Mouse (Mus musculus) MEL (cell line): Measurements from ENCODE around the gene Rin1. TPM values are rescaled to one million over a fixed set of nuclear protein-coding genes. Genes with fewer than 3 reads are reported as not detected.
A peak's percentile ranks its signal among the peaks of the same experiment; 100 is the strongest.

Experiments
- DNase-seq: peaks from one replicate; pipeline ENCODE4 v3.0.0; 2011; ENCODE audit warnings: low read depth, low spot score
- H3K27ac ChIP-seq: 2 replicates; pipeline ENCODE4 v1.5.1; 2012; ENCODE audit warnings: low read depth, mild to moderate bottlenecking, control low read depth, low read length, moderate library complexity; ENCODE audit not compliant: control insufficient read depth
- H3K27me3 ChIP-seq, 2 experiments: fragments of 150-350 bp in 1 of 2; sonication (generic) in 1 of 2; 2 replicates each; pipeline ENCODE4 v1.6.1; 2012; ENCODE audit warnings: low read length in 2 of 2, mild to moderate bottlenecking in 2 of 2, improper control_type of control experiment in 1 of 2, moderate library complexity in 1 of 2; ENCODE audit not compliant: insufficient read depth in 2 of 2, control insufficient read depth in 1 of 2
- H3K36me3 ChIP-seq, 2 experiments: 2 replicates each; pipeline ENCODE4 v1.6.1; 2012 to 2014; ENCODE audit warnings: low read length in 2 of 2, improper control_type of control experiment in 1 of 2, inconsistent platforms in 1 of 2, mild to moderate bottlenecking in 1 of 2; ENCODE audit not compliant: insufficient read depth in 2 of 2, control insufficient read depth in 1 of 2
- H3K4me1 ChIP-seq, 2 experiments: fragments of 150-350 bp in 1 of 2; sonication (generic) in 1 of 2; 2 replicates each; pipeline ENCODE4 v1.6.1; 2012; ENCODE audit warnings: low read length in 2 of 2, improper control_type of control experiment in 1 of 2, mild to moderate bottlenecking in 1 of 2; ENCODE audit not compliant: insufficient read depth in 2 of 2, control insufficient read depth in 1 of 2
- H3K4me3 ChIP-seq, 2 experiments: fragments of 150-350 bp in 1 of 2; sonication (generic) in 1 of 2; 2 replicates each; pipeline ENCODE4 v1.5.1; 2012; ENCODE audit warnings: low read depth in 2 of 2, low read length in 2 of 2, mild to moderate bottlenecking in 2 of 2, moderate library complexity in 2 of 2, control low read depth in 1 of 2, improper control_type of control experiment in 1 of 2; ENCODE audit not compliant: control insufficient read depth in 1 of 2, insufficient read depth in 1 of 2
- H3K79me2 ChIP-seq: 2 replicates; pipeline ENCODE4 v1.6.1; 2012; ENCODE audit warnings: mild to moderate bottlenecking, low read length, moderate library complexity; ENCODE audit not compliant: control insufficient read depth, poor library complexity, insufficient read depth
- H3K9ac ChIP-seq: 2 replicates; pipeline ENCODE4 v1.6.1; 2012; ENCODE audit warnings: low read depth, mild to moderate bottlenecking, control low read depth, low read length, moderate library complexity; ENCODE audit not compliant: control insufficient read depth, poor library complexity, severe bottlenecking
- H3K9me3 ChIP-seq: fragments of 150-350 bp; sonication (generic); replicated peaks from 2 replicates; pipeline ENCODE4 v1.6.1; 2012; ENCODE audit warnings: mild to moderate bottlenecking, low read length, improper control_type of control experiment, moderate library complexity; ENCODE audit not compliant: insufficient read depth
- BHLHE40 ChIP-seq: IDR thresholded peaks from 2 replicates; pipeline ENCODE4 v1.6.1; 2012; ENCODE audit warnings: low read depth, mild to moderate bottlenecking, inconsistent platforms, low read length, improper control_type of control experiment, borderline replicate concordance
- CHD1 ChIP-seq: IDR thresholded peaks from 2 replicates; pipeline ENCODE4 v1.6.1; 2012; ENCODE audit warnings: low read depth, mild to moderate bottlenecking, inconsistent platforms, low read length, improper control_type of control experiment
- CHD2 ChIP-seq: IDR thresholded peaks from 2 replicates; pipeline ENCODE4 v1.6.1; 2011; ENCODE audit warnings: low read length, improper control_type of control experiment
- ELF1 ChIP-seq: IDR thresholded peaks from 2 replicates; pipeline ENCODE4 v1.6.1; 2014; ENCODE audit warnings: low read depth, mild to moderate bottlenecking, inconsistent platforms, low read length, improper control_type of control experiment, moderate library complexity
- EP300 ChIP-seq, 2 experiments: IDR thresholded peaks; 2 replicates each; pipeline ENCODE4 v1.6.1; 2011; ENCODE audit warnings: improper control_type of control experiment in 2 of 2, low read length in 2 of 2, low read depth in 1 of 2, mild to moderate bottlenecking in 1 of 2
- ETS1 ChIP-seq: IDR thresholded peaks from 2 replicates; pipeline ENCODE4 v1.6.1; 2012; ENCODE audit warnings: low read depth, mild to moderate bottlenecking, inconsistent platforms, low read length, improper control_type of control experiment, moderate library complexity
- GATA1 ChIP-seq: IDR thresholded peaks from 2 replicates; pipeline ENCODE4 v1.6.1; 2011; ENCODE audit warnings: low read depth, low read length, improper control_type of control experiment
- KAT2A ChIP-seq: conservative IDR thresholded peaks from 2 replicates; pipeline ENCODE4 v1.6.1; 2012; ENCODE audit warnings: low read depth, low read length, improper control_type of control experiment, inconsistent platforms
- MAFK ChIP-seq: IDR thresholded peaks from 2 replicates; pipeline ENCODE4 v1.6.1; 2011; ENCODE audit warnings: low read depth, mild to moderate bottlenecking, low read length, improper control_type of control experiment, borderline replicate concordance
- MAX ChIP-seq: IDR thresholded peaks from 2 replicates; pipeline ENCODE4 v1.6.1; 2011; ENCODE audit warnings: low read length, improper control_type of control experiment
- MAZ ChIP-seq: IDR thresholded peaks from 2 replicates; pipeline ENCODE4 v1.6.1; 2012; ENCODE audit warnings: low read depth, mild to moderate bottlenecking, inconsistent platforms, low read length, improper control_type of control experiment
- MXI1 ChIP-seq: IDR thresholded peaks from 2 replicates; pipeline ENCODE4 v1.6.1; 2011; ENCODE audit warnings: mild to moderate bottlenecking, low read depth, low read length, improper control_type of control experiment
- MYB ChIP-seq: IDR thresholded peaks from 2 replicates; pipeline ENCODE4 v1.6.1; 2011; ENCODE audit warnings: mild to moderate bottlenecking, low read depth, low read length, improper control_type of control experiment
- NRF1 ChIP-seq: IDR thresholded peaks from 2 replicates; pipeline ENCODE4 v1.6.1; 2014; ENCODE audit warnings: low read depth, mild to moderate bottlenecking, inconsistent platforms, low read length, improper control_type of control experiment, moderate library complexity; ENCODE audit not compliant: poor library complexity, insufficient read depth, severe bottlenecking
- POLR2A ChIP-seq, 2 experiments: IDR thresholded peaks; 2 replicates each; pipeline ENCODE4 v1.6.1; 2011 to 2012; ENCODE audit warnings: low read length in 2 of 2, mild to moderate bottlenecking in 2 of 2, control low read depth in 1 of 2, improper control_type of control experiment in 1 of 2, low read depth in 1 of 2, moderate library complexity in 1 of 2; ENCODE audit not compliant: control insufficient read depth in 1 of 2, insufficient read depth in 1 of 2, poor library complexity in 1 of 2
- POLR2AphosphoS2 ChIP-seq: IDR thresholded peaks from 2 replicates; pipeline ENCODE4 v1.6.1; 2011; ENCODE audit warnings: low read length, improper control_type of control experiment
- RCOR1 ChIP-seq: IDR thresholded peaks from 2 replicates; pipeline ENCODE4 v1.6.1; 2012; ENCODE audit warnings: low read depth, mild to moderate bottlenecking, inconsistent platforms, low read length, improper control_type of control experiment
- SIN3A ChIP-seq: IDR thresholded peaks from 2 replicates; pipeline ENCODE4 v1.6.1; 2012; ENCODE audit warnings: low read length, improper control_type of control experiment, inconsistent platforms
- TBP ChIP-seq: IDR thresholded peaks from 2 replicates; pipeline ENCODE4 v1.8.0; 2011; ENCODE audit warnings: low read depth, low read length, improper control_type of control experiment
- ZC3H11A ChIP-seq: IDR thresholded peaks from 2 replicates; pipeline ENCODE4 v1.6.1; 2012; ENCODE audit warnings: low read depth, mild to moderate bottlenecking, inconsistent platforms, low read length, improper control_type of control experiment
- polyA plus RNA-seq, 2 experiments: library from polyadenylated mRNA; stranded (reverse) in 1 of 2; unstranded in 1 of 2; fragments of >175 nt in 1 of 2; fragments of >200 nt in 1 of 2; gene quantifications; 2 replicates each; pipeline versions ENCODE4 v1.2.1 to v1.2.4; 2012; ENCODE audit warnings: low replicate concordance in 2 of 2, low read depth in 1 of 2; ENCODE audit not compliant: insufficient read length in 2 of 2, insufficient read depth in 1 of 2, missing spikeins in 1 of 2
- total RNA-seq: library from RNA; depleted of rRNA; stranded (reverse); fragments of 300-350 nt; gene quantifications from 2 replicates; pipeline ENCODE4 v1.2.3, GENCODE M21; 2012

Rin1 gene
- total and polyA plus RNA-seq, 3 experiments, result 0.42 to 1.3 TPM; not detected in 1

DNA sequence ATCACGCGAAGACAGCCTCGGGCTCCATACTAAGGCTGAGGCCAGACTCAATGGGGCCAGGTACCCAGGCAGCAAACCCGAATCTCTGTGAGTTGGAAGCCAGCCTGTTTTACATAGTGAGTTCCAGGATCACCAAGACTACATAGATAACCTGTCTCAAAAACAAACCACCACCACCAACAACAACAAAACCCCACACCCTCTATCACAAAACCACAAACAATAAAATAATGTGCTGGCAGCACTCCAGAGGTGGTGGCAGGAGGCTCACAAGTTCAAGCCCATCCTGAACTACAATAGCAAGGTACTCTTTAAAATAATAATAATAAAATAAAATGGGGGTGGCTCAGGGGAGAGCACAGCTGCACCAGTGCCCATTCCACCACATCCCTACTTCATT lies 13.7 kb upstream of the Rin1 start:
- H3K27me3 ChIP-seq, result no peaks in the 10 kb centered on the region
- H3K79me2 ChIP-seq, result peaks cover 11% of the 10 kb centered on the region
- no peak overlapping the region for H3K27ac ChIP-seq
- TF ChIP-seq CHD1 (no peak), POLR2A (IDR thresholded peaks at IDR 0.05; ENCODE audit: control insufficient read depth in 1 of 2, insufficient read depth in 1 of 2, low read depth in 1 of 2, low read length in 2 of 2, poor library complexity in 1 of 2) (no peak), EP300 (IDR thresholded peaks at IDR 0.05; ENCODE audit: low read depth in 1 of 2, low read length in 2 of 2) (no peak), ETS1 (peak; percentile 41; the same call in 1 of the 2 replicates), RCOR1 (peak; percentile 73), SIN3A (0 out of 2 replicates have a peak, but pooled peaks have one; percentile 26), MAX (no peak), GATA1 (peak; percentile 30; the same call in 1 of the 2 replicates), CHD2 (no peak), MYB (no peak), MXI1 (no peak), ZC3H11A (no peak)
- TF ChIP-seq, all 39 proteins: peak for 4
- Histone ChIP-seq H3K9ac (no peak overlapping the region), H3K4me1 (peaks cover 2 to 18% of the 10 kb centered on the region in 2 experiments), H3K4me3 (no peak overlapping the region), H3K9me3 (no peaks in the 10 kb centered on the region), H3K36me3 (peaks cover 0 to 5% of the 10 kb centered on the region in 2 experiments; a peak in 1 of 4 replicates)
- peak; percentile 66 for DNase-seq

DNA sequence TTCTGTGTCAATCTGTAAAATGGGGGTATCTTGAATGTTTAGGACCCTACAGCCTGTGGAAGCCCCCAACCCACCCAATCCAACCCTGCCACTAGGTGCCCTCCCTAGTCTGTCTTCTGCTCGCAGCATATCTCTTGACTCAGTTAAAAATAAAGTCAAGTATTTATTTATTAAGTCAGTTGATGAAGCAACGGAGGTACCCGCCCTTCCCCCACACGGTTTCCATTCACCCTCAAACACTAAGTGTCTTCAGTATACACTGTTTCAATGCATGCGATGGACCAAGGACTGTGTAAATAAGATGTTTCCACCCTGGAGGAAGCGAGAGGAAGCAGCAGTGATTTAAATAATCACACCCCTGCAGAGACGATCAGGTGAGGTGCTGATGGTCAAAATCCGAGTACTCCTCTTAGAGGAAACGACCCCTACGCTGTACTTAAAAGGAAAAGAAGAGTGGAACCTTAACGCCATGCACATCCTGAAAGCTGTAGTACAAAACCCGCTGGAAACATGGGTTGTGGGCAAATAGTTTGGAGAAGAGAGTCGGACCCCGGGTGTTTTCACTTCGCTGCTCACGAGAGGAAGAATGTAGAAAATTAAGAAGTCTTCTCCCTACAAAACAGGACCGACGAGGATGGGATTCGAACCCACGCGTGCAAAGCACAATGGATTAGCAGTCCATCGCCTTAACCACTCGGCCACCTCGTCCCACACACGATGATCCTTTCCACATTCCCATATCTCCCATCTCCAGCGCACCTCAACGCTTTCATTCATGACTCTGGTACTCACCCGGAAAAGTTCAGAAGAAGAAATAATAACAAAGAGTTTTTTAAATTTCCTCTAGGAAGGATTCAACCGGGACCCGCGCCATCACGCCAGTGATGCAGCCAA lies 12.4 kb upstream of the Rin1 start:
- Histone ChIP-seq H3K27ac (peak overlapping the region; percentile 5; the same call in 1 of the 2 replicates), H3K36me3 (peaks cover 0 to 7% of the 10 kb centered on the region in 2 experiments; a peak in 1 of 4 replicates), H3K4me1 (peaks cover 2 to 18% of the 10 kb centered on the region in 2 experiments), H3K9ac (peak overlapping the region; percentile 78), H3K4me3 (peak overlapping the region; percentile 57 to 87), H3K79me2 (peaks cover 21% of the 10 kb centered on the region), H3K27me3 (no peaks in the 10 kb centered on the region), H3K9me3 (no peaks in the 10 kb centered on the region)
- peak; percentile 88 for DNase-seq
- peak; percentile 69; the same call in 1 of the 2 replicates for TF ChIP-seq KAT2A
- TF ChIP-seq ELF1, result peak; percentile 79
- peak; percentile 100 for TF ChIP-seq TBP
- TF ChIP-seq BHLHE40, result peak; percentile 5; the same call in 1 of the 2 replicates
- peak; percentile 56 for TF ChIP-seq SIN3A
- TF ChIP-seq POLR2AphosphoS2, result no peak
- TF ChIP-seq MAZ, result no peak
- peak; percentile 99 for TF ChIP-seq MAFK
- TF ChIP-seq NRF1, result peak; percentile 30; the same call in 1 of the 2 replicates
